Mouse (Mus musculus): Measurements from ENCODE around the gene Snrpc.

Gene Snrpc

DNA sequence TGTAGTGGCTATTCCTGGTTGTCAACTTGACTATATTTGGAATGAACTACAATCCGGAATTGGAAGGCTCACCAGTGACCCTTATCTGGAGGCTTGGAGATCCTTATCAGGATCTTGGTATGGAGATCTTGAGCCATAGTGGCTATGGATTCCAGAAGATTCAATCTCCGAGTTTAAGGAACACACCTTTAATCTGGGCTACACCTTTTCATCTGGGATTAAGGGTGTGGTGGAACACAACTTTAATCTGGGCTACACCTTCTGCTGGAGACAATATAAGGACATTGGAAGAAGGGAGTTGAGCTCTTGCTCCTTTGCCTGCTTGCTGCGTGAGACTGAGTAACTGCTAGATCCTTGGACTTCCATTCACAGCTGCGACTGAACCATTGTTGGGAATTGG, at the start of gene Snrpc:
TSS of gene Snrpc (plus strand) at position 301 of the 400 bp plus-strand sequence.
- in situ Hi-C loops (cut with MboI; ENCODE audit: unreplicated experiment in 2 of 2), result loop anchor here in 1 of 2 experiments (5.0 kb wide), 1 partner anchor 69 kb away; the partner anchor contains the start of genes Anks1 and Taf11

- in situ Hi-C loops (cut with MboI; ENCODE audit: unreplicated experiment in 2 of 2), result no loop called here
These were observed 49.3 kb upstream of the Snrpc start for GRCm38 (mm10) chr17:27788456-27789172.

DNA sequence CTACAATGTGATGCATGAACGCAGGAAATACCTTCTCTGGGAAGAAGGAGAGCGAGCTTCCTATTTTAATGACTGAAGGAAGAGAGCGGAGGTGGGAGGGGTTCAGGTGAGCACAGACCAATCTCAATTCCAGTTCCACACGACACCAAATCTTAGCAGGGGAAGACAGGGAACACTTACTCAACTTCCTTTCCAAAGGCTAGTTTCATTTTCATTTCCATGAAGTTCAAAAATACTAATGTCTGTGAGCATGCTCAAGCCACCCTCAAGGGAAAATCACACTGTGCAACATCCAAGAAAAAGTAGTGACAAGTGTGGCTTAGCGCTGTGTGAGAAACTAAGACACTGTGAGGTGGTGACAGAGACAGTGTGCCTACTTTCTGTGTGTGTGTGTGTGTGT, 47.9 kb upstream of the Snrpc start:
- in situ Hi-C loops (cut with MboI; ENCODE audit: unreplicated experiment in 2 of 2), result no loop called here

GRCm38 (mm10) chr17:27790976-27791375, 47.0 kb upstream of the Snrpc start:
- in situ Hi-C loops (cut with MboI; ENCODE audit: unreplicated experiment in 2 of 2), result no loop called here

- in situ Hi-C loops (cut with MboI; ENCODE audit: unreplicated experiment in 2 of 2), result no loop called here
These were observed 46.4 kb upstream of the Snrpc start for GRCm38 (mm10) chr17:27791556-27791955.

DNA sequence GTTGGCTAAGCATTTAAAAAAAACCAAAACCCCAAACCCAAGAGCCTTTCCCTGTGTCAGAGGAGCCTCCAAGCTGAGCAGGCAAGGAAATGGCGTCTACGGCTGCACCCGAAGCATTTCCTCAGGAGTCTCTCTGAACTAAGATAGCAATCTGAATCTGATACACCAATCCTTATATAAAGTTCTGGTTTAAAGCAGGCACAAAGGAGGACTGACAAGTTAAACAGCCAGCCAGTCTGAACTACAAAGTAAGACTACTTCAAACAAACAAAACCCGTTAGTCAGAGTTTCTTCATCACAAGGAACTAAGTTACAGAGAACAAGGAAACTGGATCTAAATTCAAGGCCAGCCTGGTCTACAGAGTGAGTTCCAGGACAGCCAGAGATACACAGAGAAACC, 45.4 kb upstream of the Snrpc start:
- in situ Hi-C loops (cut with MboI; ENCODE audit: unreplicated experiment in 2 of 2), result no loop called here

- in situ Hi-C loops (cut with MboI; ENCODE audit: unreplicated experiment in 2 of 2), result no loop called here
These were observed 44.8 kb upstream of the Snrpc start for GRCm38 (mm10) chr17:27793144-27793543.

- in situ Hi-C loops (cut with MboI; ENCODE audit: unreplicated experiment in 2 of 2), result no loop called here
These were observed 41.2 kb upstream of the Snrpc start for GRCm38 (mm10) chr17:27796780-27797179.

DNA sequence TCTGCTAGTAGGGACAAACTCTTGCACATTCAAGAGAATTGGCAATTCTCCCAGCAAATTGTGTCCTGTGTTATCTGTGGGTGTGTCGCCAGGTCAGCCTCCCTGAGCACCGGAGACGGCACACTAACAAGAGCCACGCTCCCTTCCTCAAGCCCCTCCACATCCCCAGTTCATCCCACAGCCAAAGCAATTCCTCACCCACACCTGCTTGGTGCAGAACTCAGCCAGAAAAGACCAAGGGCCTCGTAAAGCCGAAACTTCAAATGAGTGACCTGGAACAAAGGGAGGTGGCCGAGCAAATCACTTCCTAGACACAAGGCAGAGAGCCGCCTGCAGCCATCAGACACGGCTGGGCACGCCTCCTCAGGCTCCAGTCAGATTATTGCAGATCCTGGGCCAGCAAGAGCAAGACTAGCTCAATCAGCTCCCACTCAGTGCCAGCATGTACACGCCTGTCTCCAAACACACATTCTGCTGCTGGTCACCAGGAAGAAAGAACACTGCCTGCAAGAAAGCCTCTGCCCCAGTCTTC, 40.5 kb upstream of the Snrpc start:
- in situ Hi-C loops (cut with MboI; ENCODE audit: unreplicated experiment in 2 of 2), result no loop called here

DNA sequence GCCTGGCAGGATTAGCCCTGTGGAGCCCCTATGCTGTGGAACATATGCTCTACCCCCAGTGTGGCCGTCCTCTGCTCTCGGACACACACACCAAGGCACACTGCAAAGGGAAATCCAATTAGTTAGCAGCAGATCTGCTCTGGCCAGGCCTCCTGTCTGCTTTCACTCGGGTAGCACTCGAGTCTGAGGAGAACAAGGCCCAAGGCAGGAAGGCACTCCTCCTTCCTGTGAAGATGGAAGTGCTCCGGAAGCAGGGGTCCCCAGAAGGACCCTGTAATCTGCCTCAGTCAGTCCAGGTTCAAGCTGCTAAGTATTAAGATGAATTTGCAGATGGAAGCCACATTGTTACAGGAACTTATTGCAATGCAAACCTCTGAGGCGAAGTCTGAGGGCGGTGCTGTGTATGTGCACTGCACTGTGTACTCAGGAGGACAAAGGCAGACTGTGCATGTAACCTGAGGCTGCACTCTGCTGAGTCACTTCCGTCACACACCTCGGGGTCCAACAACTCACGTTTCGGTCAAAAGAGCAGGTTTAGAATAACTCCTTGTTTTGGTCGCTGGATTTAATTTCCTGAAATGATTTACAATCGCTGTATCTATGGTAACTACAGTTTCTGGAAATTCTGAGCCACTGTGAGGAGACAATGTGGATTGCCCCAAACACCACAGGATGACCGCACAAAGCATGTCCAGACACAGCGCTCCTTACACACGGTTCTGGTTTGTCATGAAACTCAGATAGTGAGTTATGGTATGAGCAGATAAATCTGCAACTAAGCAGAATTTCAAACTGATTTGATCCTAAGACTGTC, 38.0 kb upstream of the Snrpc start:
- in situ Hi-C loops (cut with MboI; ENCODE audit: unreplicated experiment in 2 of 2), result no loop called here

DNA sequence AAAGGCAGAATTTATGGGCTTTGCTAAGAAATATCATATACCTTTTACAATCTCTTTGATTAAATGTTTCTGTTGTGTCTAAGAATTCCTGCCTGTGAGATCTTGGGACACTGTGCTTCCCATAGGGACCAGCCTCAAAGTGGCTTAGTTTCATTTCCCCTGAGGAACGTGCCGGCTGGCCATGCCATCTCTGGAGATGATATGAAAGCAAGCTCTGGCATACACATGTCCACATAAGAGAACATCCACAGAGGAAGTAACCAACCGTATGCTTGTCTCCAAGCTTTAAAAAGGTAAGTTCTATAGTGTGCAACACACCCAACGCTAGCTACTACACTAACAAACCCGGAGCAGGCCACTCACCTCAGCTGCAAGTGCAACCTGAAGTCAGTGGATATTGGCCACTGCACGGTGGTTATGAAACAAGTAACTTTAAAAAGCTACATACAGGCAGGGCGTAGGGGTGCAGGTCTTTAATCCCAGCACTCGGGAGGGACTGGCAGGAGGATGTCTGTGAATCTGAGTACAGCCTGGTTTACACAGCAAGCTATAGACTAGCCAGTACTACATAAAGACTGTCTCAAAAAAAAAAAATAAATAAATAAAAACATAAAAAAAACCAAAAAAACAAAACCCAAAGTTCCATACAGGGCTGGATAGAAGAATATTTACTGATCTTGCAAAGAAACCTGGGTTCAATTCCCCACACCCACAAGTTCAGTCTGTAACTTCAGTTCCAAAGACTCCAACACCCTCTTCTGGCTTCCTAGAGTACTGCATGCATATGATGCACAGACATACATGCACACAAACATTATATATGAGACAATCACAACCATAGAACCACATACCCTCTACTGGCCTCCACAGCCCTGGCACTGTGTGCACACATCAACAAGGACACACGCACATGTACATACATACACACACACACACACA, 37.0 kb upstream of the Snrpc start:
- in situ Hi-C loops (cut with MboI; ENCODE audit: unreplicated experiment in 2 of 2), result no loop called here

DNA sequence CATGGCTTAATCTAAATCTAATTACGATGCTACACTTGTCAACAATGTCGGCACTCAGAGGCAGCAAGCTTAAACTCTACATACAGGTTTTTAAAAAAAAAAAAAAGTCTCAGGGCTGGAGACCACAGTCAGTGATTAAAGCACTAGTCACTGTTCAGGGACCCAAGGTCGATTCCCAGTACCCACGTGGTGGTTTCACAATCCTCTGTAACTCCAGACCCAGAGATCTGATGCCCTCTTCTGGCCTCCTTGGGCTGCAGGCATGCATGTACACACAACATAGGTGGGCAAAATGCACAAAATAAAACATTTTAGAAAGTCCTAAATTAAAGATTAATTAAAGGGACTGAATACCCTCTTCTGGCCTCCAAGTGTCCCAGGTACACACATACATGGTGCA, 34.2 kb upstream of the Snrpc start:
- in situ Hi-C loops (cut with MboI; ENCODE audit: unreplicated experiment in 2 of 2), result no loop called here

DNA sequence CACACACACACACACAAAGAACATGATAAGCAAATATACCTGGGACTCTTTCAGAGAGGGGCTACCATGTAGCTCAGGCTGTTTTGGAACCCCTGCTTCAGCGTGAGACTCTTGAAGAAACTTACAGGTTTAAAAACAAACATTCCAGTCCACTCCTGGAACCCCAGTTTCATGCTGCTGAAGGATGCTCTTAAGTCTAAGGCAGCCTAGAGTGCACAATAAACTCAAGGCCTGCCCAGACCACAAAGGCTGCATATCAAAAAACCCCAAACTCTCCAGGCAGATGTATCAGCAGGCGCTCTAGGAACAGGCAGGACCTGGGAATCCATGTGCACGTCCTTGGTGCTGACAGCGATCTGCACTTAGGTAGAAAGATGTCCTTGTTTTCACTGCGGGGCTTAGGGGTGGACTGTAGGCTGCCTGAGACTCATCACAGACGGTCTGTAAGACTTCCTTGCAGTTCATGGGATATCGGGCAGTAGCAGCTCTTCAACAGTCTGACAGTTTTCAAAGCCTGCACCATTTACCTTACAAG, 33.7 kb upstream of the Snrpc start:
- in situ Hi-C loops (cut with MboI; ENCODE audit: unreplicated experiment in 2 of 2), result no loop called here

- in situ Hi-C loops (cut with MboI; ENCODE audit: unreplicated experiment in 2 of 2), result no loop called here
These were observed 32.9 kb upstream of the Snrpc start for GRCm38 (mm10) chr17:27804803-27805770.

DNA sequence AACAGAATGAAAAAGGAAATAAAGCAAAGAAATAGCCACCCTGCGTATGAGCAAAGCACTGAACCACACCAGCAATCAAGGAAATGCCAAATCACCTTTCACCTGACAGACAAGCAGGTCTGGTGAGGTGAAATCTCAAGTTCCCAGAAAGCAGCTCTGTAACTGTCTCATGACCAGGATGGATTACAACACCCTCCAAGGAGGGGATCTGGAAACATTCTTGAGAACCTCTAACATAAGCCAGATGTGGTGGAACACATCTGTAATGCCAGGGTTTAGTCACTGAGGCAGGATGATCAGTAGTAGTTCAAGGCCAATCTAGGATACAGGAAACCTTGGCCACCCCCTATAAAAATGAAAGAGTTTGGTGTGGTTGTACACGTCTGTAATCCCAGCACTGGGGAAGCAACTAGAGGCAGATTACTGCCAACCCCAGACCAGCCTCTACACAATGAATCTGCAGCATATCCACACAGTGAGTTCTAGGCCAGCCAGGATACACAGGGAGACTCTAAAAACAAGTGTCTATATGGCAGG, 30.3 kb upstream of the Snrpc start:
- in situ Hi-C loops (cut with MboI; ENCODE audit: unreplicated experiment in 2 of 2), result no loop called here

- in situ Hi-C loops (cut with MboI; ENCODE audit: unreplicated experiment in 2 of 2), result no loop called here
These were observed 27.2 kb upstream of the Snrpc start for GRCm38 (mm10) chr17:27810569-27811331.

DNA sequence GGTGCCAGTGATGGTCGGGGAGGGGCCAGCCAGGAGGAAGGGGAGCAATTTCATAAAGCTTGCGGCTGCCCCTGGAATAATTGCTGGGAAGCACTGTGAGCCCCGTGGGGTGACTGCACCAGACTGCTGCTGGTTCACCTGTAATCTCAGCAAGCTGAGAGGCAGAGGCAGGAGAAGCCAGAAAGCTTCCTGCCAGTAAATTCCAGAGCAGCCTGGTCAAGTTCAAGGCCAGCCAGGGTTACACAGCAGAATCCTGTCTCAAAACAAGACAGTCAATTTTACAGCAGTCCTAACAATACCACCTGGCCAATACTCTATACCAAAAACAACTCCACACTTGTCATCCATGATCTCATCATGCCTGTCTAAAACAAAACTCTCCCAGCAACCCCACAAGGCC, 26.0 kb upstream of the Snrpc start:
- in situ Hi-C loops (cut with MboI; ENCODE audit: unreplicated experiment in 2 of 2), result no loop called here

DNA sequence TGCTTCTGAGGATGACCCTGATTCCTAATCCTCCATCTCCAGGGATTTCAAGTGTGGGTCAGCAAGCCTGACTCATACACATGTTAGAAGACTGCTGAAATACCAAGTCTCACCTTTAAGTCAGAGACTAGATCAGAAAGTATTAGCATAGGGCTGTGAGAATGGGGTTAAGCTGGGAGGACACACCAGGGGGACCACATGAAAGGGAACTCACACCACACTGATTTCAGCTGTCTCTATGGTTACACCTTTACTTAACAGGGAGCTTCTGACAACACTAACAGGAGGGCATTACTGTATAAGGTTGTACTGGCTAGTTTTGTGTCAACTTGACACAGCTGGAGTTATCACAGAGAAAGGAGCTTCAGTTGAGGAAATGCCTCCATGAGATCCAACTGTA, 23.3 kb upstream of the Snrpc start:
- in situ Hi-C loops (cut with MboI; ENCODE audit: unreplicated experiment in 2 of 2), result no loop called here

All from v-Abl transformed pro-B cells (cell line).